Mouse (Mus musculus): Measurements from ENCODE around the gene Plekha3.
A peak's percentile ranks its signal among the peaks of the same experiment; 100 is the strongest.

- TF ChIP-seq CTCF (conservative IDR thresholded peaks at IDR 0.05; ENCODE audit: low read length) = peak; percentile 53
- TF ChIP-seq NANOG (IDR thresholded peaks at IDR 0.05; ENCODE audit: borderline replicate concordance, low read length) = no peak
Observed at GRCm38 (mm10) chr2:76653070-76653469, 22.0 kb upstream of the Plekha3 start.
